Mouse (Mus musculus) stomach, postnatal 0 days (tissue): ENCODE data around the gene Rarres2.

Source experiments
- CTCF ChIP-seq: IDR thresholded peaks from 2 replicates; pipeline ENCODE4 v1.5.1; 2016; ENCODE audit warnings: antibody characterized with exemption, low read depth, mild to moderate bottlenecking, moderate library complexity
- EP300 ChIP-seq: optimal IDR thresholded peaks from 2 replicates; pipeline ENCODE3; 2016; ENCODE audit warnings: antibody characterized with exemption

GRCm38 (mm10) chr6:48608124-48608523 lies 35.5 kb upstream of the Rarres2 start:
- no peak for TF ChIP-seq CTCF
- TF ChIP-seq EP300 = no peak
